Mouse (Mus musculus): ENCODE measurements at regions not wholly inside any gene's neighbourhood (a gene's known extent, or its start where the extent isn't known, plus 50 kb on each side); places are given as distances from the start of the nearest gene placed in this dataset.

- peak overlapping the region; percentile 92 for H3K27ac ChIP-seq (ENCODE audit: insufficient read depth, low read depth)
- dilution Hi-C loops (cut with MboI; ENCODE audit: extremely low pct_ligation_motif_present, extremely low pct_unique_long_range_greater_than_20kb, low sequenced_read_pairs), result no loop called here
Observed at GRCm38 (mm10) chr5:148740366-148741266, 188.0 kb upstream of the Ubl3 start.

GRCm38 (mm10) chr5:148739672-148740071 lies 187.1 kb upstream of the Ubl3 start:
- Histone ChIP-seq H3K27me3 (replicated peaks) (no peaks in the 10 kb centered on the region), H3K9me3 (replicated peaks; ENCODE audit: low read length) (peaks cover 22% of the 10 kb centered on the region), H3K36me3 (replicated peaks in 1 of 2; ENCODE audit: control insufficient read depth in 1 of 2, insufficient read depth in 1 of 2, low read length in 1 of 2) (peaks cover 0 to 19% of the 10 kb centered on the region in 2 experiments), H3K9ac (ENCODE audit: insufficient read depth, low read depth) (peak overlapping the region; percentile 55), H3K4me2 (ENCODE audit: insufficient read depth, low read depth, poor library complexity, severe bottlenecking) (peak overlapping the region; percentile 90), H3K79me2 (replicated peaks; ENCODE audit: control insufficient read depth, extremely low read depth, insufficient read depth, poor library complexity, severe bottlenecking) (no peaks in the 10 kb centered on the region), H3K4me3 (replicated peaks in 1 of 3; ENCODE audit: low read depth in 2 of 3, low read length in 2 of 3, poor library complexity in 1 of 3) (peak overlapping the region; percentile 49 to 62 (median 60)), H3K4me1 (ENCODE audit: control insufficient read depth in 1 of 2, insufficient read depth in 2 of 2) (peaks cover 4 to 14% of the 10 kb centered on the region in 2 experiments), H3K27ac (ENCODE audit: insufficient read depth, low read depth) (peak overlapping the region; percentile 92)
- peak; percentile 72 for DNase-seq (ENCODE audit: extremely low read depth)
- in situ Hi-C loops (cut with MboI; ENCODE audit: low pct_ligation_motif_present, low pct_unique_long_range_greater_than_20kb, low sequenced_read_pairs) (no loop called here), dilution Hi-C loops (cut with MboI; ENCODE audit: extremely low pct_ligation_motif_present, extremely low pct_unique_long_range_greater_than_20kb, low sequenced_read_pairs) (no loop called here)
- TF ChIP-seq JUND (conservative IDR thresholded peaks at IDR 0.05; ENCODE audit: low read depth, low read length) (peak; percentile 90), EP300 (IDR thresholded peaks at IDR 0.05; ENCODE audit: low read length) (peak; percentile 83), PAX5 (IDR thresholded peaks at IDR 0.05; ENCODE audit: low read length) (no peak), KAT2A (IDR thresholded peaks at IDR 0.05; ENCODE audit: insufficient replicate concordance, low read length) (no peak), CHD2 (IDR thresholded peaks at IDR 0.05; ENCODE audit: low read length) (no peak; the same call in none of the 2 replicates), ZNF384 (IDR thresholded peaks at IDR 0.05; ENCODE audit: low read depth, low read length) (no peak), NRF1 (IDR thresholded peaks at IDR 0.05; ENCODE audit: low read depth, low read length) (no peak), ELF1 (IDR thresholded peaks at IDR 0.05; ENCODE audit: low read depth, low read length) (0 out of 2 replicates have a peak, but pooled peaks have one; percentile 24), MAFK (IDR thresholded peaks at IDR 0.05; ENCODE audit: insufficient replicate concordance, low read length) (no peak), GABPA (IDR thresholded peaks at IDR 0.05; ENCODE audit: insufficient replicate concordance, low read depth, low read length) (no peak), POLR2A (IDR thresholded peaks at IDR 0.05; ENCODE audit: low read depth, low read length) (no peak), SMC3 (IDR thresholded peaks at IDR 0.05; ENCODE audit: low read depth, low read length) (no peak), POLR2AphosphoS2 (IDR thresholded peaks at IDR 0.05; ENCODE audit: low read depth, low read length) (no peak), MYC (IDR thresholded peaks at IDR 0.05; ENCODE audit: low read depth, low read length) (no peak), RAD21 (IDR thresholded peaks at IDR 0.05; ENCODE audit: low read depth, low read length) (no peak), TCF12 (IDR thresholded peaks at IDR 0.05; ENCODE audit: low read depth, low read length) (0 out of 2 replicates have a peak, but pooled peaks have one; percentile 12)

More at GRCm38 (mm10) chr5:148740366-148741266, 188.0 kb upstream of the Ubl3 start:
- peak overlapping the region; percentile 90 for H3K4me2 ChIP-seq (ENCODE audit: insufficient read depth, low read depth, poor library complexity, severe bottlenecking)
- peaks cover 21% of the 10 kb centered on the region for H3K9me3 ChIP-seq (replicated peaks; ENCODE audit: low read length)
- peak overlapping the region; percentile 49 to 64 (median 62) for H3K4me3 ChIP-seq (replicated peaks in 1 of 3; ENCODE audit: low read depth in 2 of 3, low read length in 2 of 3, poor library complexity in 1 of 3)
- H3K79me2 ChIP-seq (replicated peaks; ENCODE audit: control insufficient read depth, extremely low read depth, insufficient read depth, poor library complexity, severe bottlenecking), result no peaks in the 10 kb centered on the region
- peaks cover 0 to 19% of the 10 kb centered on the region in 2 experiments for H3K36me3 ChIP-seq (replicated peaks in 1 of 2; ENCODE audit: control insufficient read depth in 1 of 2, insufficient read depth in 1 of 2, low read length in 1 of 2)
- H3K27me3 ChIP-seq (replicated peaks), result no peaks in the 10 kb centered on the region
- peak; percentile 33 for DNase-seq (ENCODE audit: extremely low read depth)
- in situ Hi-C loops (cut with MboI; ENCODE audit: low pct_ligation_motif_present, low pct_unique_long_range_greater_than_20kb, low sequenced_read_pairs), result no loop called here
- peaks cover 4 to 14% of the 10 kb centered on the region in 2 experiments for H3K4me1 ChIP-seq (ENCODE audit: control insufficient read depth in 1 of 2, insufficient read depth in 2 of 2)
- peak overlapping the region; percentile 55 for H3K9ac ChIP-seq (ENCODE audit: insufficient read depth, low read depth)
- TF ChIP-seq UBTF (IDR thresholded peaks at IDR 0.05; ENCODE audit: low read depth, low read length), result no peak
- TF ChIP-seq USF2 (conservative IDR thresholded peaks at IDR 0.05; ENCODE audit: low read depth, low read length), result no peak
- peak; percentile 44; the same call in 1 of the 2 replicates for TF ChIP-seq EP300 (IDR thresholded peaks at IDR 0.05; ENCODE audit: low read length)
- TF ChIP-seq POLR2AphosphoS2 (IDR thresholded peaks at IDR 0.05; ENCODE audit: low read depth, low read length), result no peak
- TF ChIP-seq MXI1 (IDR thresholded peaks at IDR 0.05; ENCODE audit: low read depth, low read length), result peak; percentile 56; the same call in 1 of the 2 replicates
- TF ChIP-seq MAFK (IDR thresholded peaks at IDR 0.05; ENCODE audit: insufficient replicate concordance, low read length), result no peak
- TF ChIP-seq E2F4 (IDR thresholded peaks at IDR 0.05; ENCODE audit: insufficient replicate concordance, low read depth, low read length), result no peak
- TF ChIP-seq TCF12 (IDR thresholded peaks at IDR 0.05; ENCODE audit: low read depth, low read length), result 0 out of 2 replicates have a peak, but pooled peaks have one; percentile 33
- TF ChIP-seq MYC (IDR thresholded peaks at IDR 0.05; ENCODE audit: low read depth, low read length), result no peak
- TF ChIP-seq ETS1 (conservative IDR thresholded peaks at IDR 0.05; ENCODE audit: low read depth, low read length), result peak; percentile 65; the same call in 1 of the 2 replicates
- TF ChIP-seq GABPA (IDR thresholded peaks at IDR 0.05; ENCODE audit: insufficient replicate concordance, low read depth, low read length), result no peak
- no peak for TF ChIP-seq CTCF (conservative IDR thresholded peaks at IDR 0.05 in 1 of 2, IDR thresholded peaks at IDR 0.05 in 1 of 2; ENCODE audit: low read depth in 2 of 2, low read length in 2 of 2)
- TF ChIP-seq SIN3A (IDR thresholded peaks at IDR 0.05; ENCODE audit: low read length), result no peak
- TF ChIP-seq IRF4 (IDR thresholded peaks at IDR 0.05; ENCODE audit: low read depth, low read length), result peak; percentile 56
- no peak for TF ChIP-seq SMC3 (IDR thresholded peaks at IDR 0.05; ENCODE audit: low read depth, low read length)
- TF ChIP-seq ZMIZ1 (IDR thresholded peaks at IDR 0.05; ENCODE audit: low read depth, low read length), result no peak
- TF ChIP-seq CHD2 (IDR thresholded peaks at IDR 0.05; ENCODE audit: low read length), result 0 out of 2 replicates have a peak, but pooled peaks have one; percentile 46
- no peak for TF ChIP-seq ZKSCAN1 (IDR thresholded peaks at IDR 0.05; ENCODE audit: borderline replicate concordance, low read depth, low read length)
- no peak for TF ChIP-seq PAX5 (IDR thresholded peaks at IDR 0.05; ENCODE audit: low read length)
- TF ChIP-seq KAT2A (IDR thresholded peaks at IDR 0.05; ENCODE audit: insufficient replicate concordance, low read length), result no peak
- TF ChIP-seq CHD1 (IDR thresholded peaks at IDR 0.05; ENCODE audit: low read depth, low read length), result peak; percentile 35; the same call in 1 of the 2 replicates
- no peak for TF ChIP-seq USF1 (IDR thresholded peaks at IDR 0.05; ENCODE audit: low read depth, low read length)
- TF ChIP-seq RAD21 (IDR thresholded peaks at IDR 0.05; ENCODE audit: low read depth, low read length), result no peak
- no peak for TF ChIP-seq ZC3H11A (IDR thresholded peaks at IDR 0.05; ENCODE audit: low read depth, low read length)
- TF ChIP-seq NRF1 (IDR thresholded peaks at IDR 0.05; ENCODE audit: low read depth, low read length), result no peak
- TF ChIP-seq TBP (conservative IDR thresholded peaks at IDR 0.05; ENCODE audit: low read depth, low read length), result 0 out of 2 replicates have a peak, but pooled peaks have one; percentile 27
- peak; percentile 58; the same call in 1 of the 2 replicates for TF ChIP-seq MAX (IDR thresholded peaks at IDR 0.05; ENCODE audit: low read length)
- no peak for TF ChIP-seq NELFE (IDR thresholded peaks at IDR 0.05; ENCODE audit: low read depth, low read length)
- TF ChIP-seq JUND (conservative IDR thresholded peaks at IDR 0.05; ENCODE audit: low read depth, low read length), result no peak
- TF ChIP-seq RCOR1 (conservative IDR thresholded peaks at IDR 0.05; ENCODE audit: low read depth, low read length), result no peak
- TF ChIP-seq POLR2A (IDR thresholded peaks at IDR 0.05; ENCODE audit: low read depth, low read length), result no peak
- TF ChIP-seq ZNF384 (IDR thresholded peaks at IDR 0.05; ENCODE audit: low read depth, low read length), result peak; percentile 50; the same call in 1 of the 2 replicates
- no peak for TF ChIP-seq JUN (IDR thresholded peaks at IDR 0.05; ENCODE audit: insufficient read depth, low read depth, low read length)
- TF ChIP-seq HCFC1 (IDR thresholded peaks at IDR 0.05; ENCODE audit: low read depth, low read length), result no peak
- TF ChIP-seq MEF2A (IDR thresholded peaks at IDR 0.05; ENCODE audit: borderline replicate concordance, low read depth, low read length), result peak; percentile 18; the same call in 1 of the 2 replicates
- peak; percentile 61 for TF ChIP-seq BHLHE40 (IDR thresholded peaks at IDR 0.05; ENCODE audit: low read depth, low read length)
- 0 out of 2 replicates have a peak, but pooled peaks have one; percentile 25 for TF ChIP-seq MAZ (IDR thresholded peaks at IDR 0.05; ENCODE audit: low read depth, low read length)
- no peak for TF ChIP-seq ELF1 (IDR thresholded peaks at IDR 0.05; ENCODE audit: low read depth, low read length)

Data from CH12.LX (cell line).